Mouse (Mus musculus) thymus, adult 2 months (tissue): Measurements from ENCODE around the gene Mob1b.

Experiments used
- CTCF ChIP-seq: fragments of 200-500 bp; IDR thresholded peaks from 2 replicates; pipeline ENCODE4 v1.5.1; 2012; ENCODE audit warnings: mild to moderate bottlenecking, control low read depth, low read length, moderate library complexity, borderline replicate concordance; ENCODE audit not compliant: control insufficient read depth, poor library complexity, insufficient read depth; ENCODE audit errors: extremely low read depth
- POLR2A ChIP-seq: fragments of 200-500 bp; IDR thresholded peaks from 2 replicates; pipeline ENCODE4 v1.6.1; 2012; ENCODE audit warnings: mild to moderate bottlenecking, low read length, control low read depth, moderate library complexity; ENCODE audit not compliant: control insufficient read depth, poor library complexity, insufficient read depth; ENCODE audit errors: extremely low read depth

- TF ChIP-seq POLR2A (no peak), CTCF (no peak)
Observed at GRCm38 (mm10) chr5:88689279-88689938, 31.2 kb upstream of the Mob1b start.
